Mouse (Mus musculus) brain, adult 10 weeks (tissue): ENCODE results near the gene Zfp758. TPM values are rescaled to one million over a fixed set of nuclear protein-coding genes. Genes with fewer than 3 reads are reported as not detected.

Experiments
- polyA plus RNA-seq: library from polyadenylated mRNA; stranded (reverse); fragments of 350-450 nt; fragmentation: Illumina TruSeq; extraction: RNeasy Lipid Tissue Mini Kit (QIAGEN cat#74804); gene quantifications from one replicate; pipeline ENCODE4 v1.2.3, GENCODE M21; 2015; ENCODE audit warnings: low read depth, low replicate concordance

Zfp758 gene
- polyA plus RNA-seq = 14.6 TPM

GRCm38 (mm10) chr17:22361101-22361781 is at the start of gene Zfp758, which contains the start of gene Zfp944:
Gene Zfp758, plus strand, starts transcription at chr17:22361453.
Gene Zfp944, minus strand, starts transcription at chr17:22361400.

GRCm38 (mm10) chr17:22314730-22315226 is 46.5 kb upstream of the Zfp758 start, which contains the start of gene CT030661.1:
Gene CT030661.1, minus strand, starts transcription at chr17:22314837.

GRCm38 (mm10) chr17:22423952-22424617 is 62.8 kb downstream of the Zfp758 start, which contains the start of gene Zfp946:
Gene Zfp946, plus strand, starts transcription at chr17:22424222.

Other genes with a start within 250 kb of the Zfp758 start
- gene Zfp947, start 195.3 kb upstream of the Zfp758 start, polyA plus RNA-seq = 0.70 TPM
- gene Zfp994, start 135.8 kb upstream of the Zfp758 start, polyA plus RNA-seq = 4.9 TPM
- gene CT030661.1, start 46.6 kb upstream of the Zfp758 start, polyA plus RNA-seq = 16.3 TPM
- gene Zfp944, start 53 bp upstream of the Zfp758 start, polyA plus RNA-seq = 11.5 TPM
- 19.9 TPM for gene Zfp946, start 62.8 kb downstream of the Zfp758 start, polyA plus RNA-seq
- gene Vmn2r111, start 212.0 kb downstream of the Zfp758 start, polyA plus RNA-seq = not detected
- gene Vmn2r112, start 239.5 kb downstream of the Zfp758 start, polyA plus RNA-seq = not detected